ENCODE assay signal across 14 mouse cellular contexts in genomic region chr4:136027416-136028131, GRCm38 (mm10). TPM values are rescaled to one million over a fixed set of nuclear protein-coding genes. Genes with fewer than 3 reads are reported as not detected.
A peak's percentile ranks its signal among the peaks of the same experiment; 100 is the strongest.
DNase-seq lines count a peak whose midpoint lies in the region; ATAC-seq and TF ChIP-seq lines count a peak whose summit lies in the region.
"Had no signal": no experiment of that assay in that cellular context is flagged by ENCODE, and none has a peak within 500 bp of the region (broad histone marks: within the 10 kb centered on the region; RNA-seq: fewer than 3 reads in every experiment).

No protein-coding gene starts in this region.

- no peak for TF ChIP-seq CTCF in MEL (IDR thresholded peaks at IDR 0.05 in 2 of 3, conservative IDR thresholded peaks at IDR 0.05 in 1 of 3; ENCODE audit: control insufficient read depth in 1 of 3, insufficient read depth in 1 of 3, low read depth in 2 of 3, low read length in 3 of 3, poor library complexity in 1 of 3, severe bottlenecking in 1 of 3)
- TF ChIP-seq CTCF in liver, postnatal 0 days (IDR thresholded peaks at IDR 0.05; ENCODE audit: low read depth): no peak

- TF ChIP-seq RAD21 in MEL (IDR thresholded peaks at IDR 0.05; ENCODE audit: low read depth, low read length): no peak

- no peaks in the 10 kb centered on the region for H3K9me3 ChIP-seq in liver, embryonic 12.5 days (replicated peaks)
- H3K9me3 ChIP-seq in MEL (replicated peaks; ENCODE audit: insufficient read depth, low read length): no peaks in the 10 kb centered on the region
- H3K9me3 ChIP-seq in liver, postnatal 0 days (ENCODE audit: low read length): no peaks in the 10 kb centered on the region
- H3K9me3 ChIP-seq: embryonic facial prominence, embryonic 13.5 days; heart, embryonic 15.5 days; neural tube, embryonic 12.5 days had no signal

- no peak for TF ChIP-seq POLR2A in MEL (IDR thresholded peaks at IDR 0.05; ENCODE audit: control insufficient read depth in 1 of 2, insufficient read depth in 1 of 2, low read depth in 1 of 2, low read length in 2 of 2, poor library complexity in 1 of 2)

- no peaks in the 10 kb centered on the region for H3K36me3 ChIP-seq in liver, embryonic 12.5 days
- H3K36me3 ChIP-seq in MEL (ENCODE audit: control insufficient read depth in 1 of 2, insufficient read depth in 2 of 2, low read length in 2 of 2): peaks cover 0 to 9% of the 10 kb centered on the region in 2 experiments; a peak in 2 of 4 replicates
- H3K36me3 ChIP-seq in liver, postnatal 0 days (replicated peaks; ENCODE audit: insufficient read depth, low read length): no peaks in the 10 kb centered on the region
- H3K36me3 ChIP-seq: embryonic facial prominence, embryonic 13.5 days; heart, embryonic 15.5 days; neural tube, embryonic 12.5 days had no signal

- no peak overlapping the region for H3K4me3 ChIP-seq in liver, embryonic 12.5 days
- peak overlapping the region in 1 of 2 experiments; percentile 63; a peak in 1 of 4 replicates for H3K4me3 ChIP-seq in MEL (ENCODE audit: control insufficient read depth in 1 of 2, insufficient read depth in 1 of 2, low read depth in 2 of 2, low read length in 2 of 2)
- H3K4me3 ChIP-seq in liver, postnatal 0 days (ENCODE audit: low read depth, low read length): no peak overlapping the region
- H3K4me3 ChIP-seq: embryonic facial prominence, embryonic 13.5 days; heart, embryonic 15.5 days; neural tube, embryonic 12.5 days had no signal

- H3K4me2 ChIP-seq in liver, embryonic 12.5 days: peak overlapping the region; percentile 41; the same call in 1 of the 2 replicates
- peak overlapping the region; percentile 68 for H3K4me2 ChIP-seq in liver, postnatal 0 days (ENCODE audit: low read depth, low read length)
- H3K4me2 ChIP-seq: embryonic facial prominence, embryonic 13.5 days; heart, embryonic 15.5 days; neural tube, embryonic 12.5 days had no signal

- 72% methylated on average over 8 of the region's 8 CpGs for WGBS in liver, embryonic 12.5 days (ENCODE audit: insufficient replicate concordance)
- WGBS in liver, postnatal 0 days (ENCODE audit: insufficient replicate concordance): 66% methylated on average over 8 of the region's 8 CpGs

- peaks cover 46% of the 10 kb centered on the region for H3K4me1 ChIP-seq in liver, embryonic 12.5 days
- peaks cover 10 to 23% of the 10 kb centered on the region in 2 experiments for H3K4me1 ChIP-seq in MEL (ENCODE audit: control insufficient read depth in 1 of 2, insufficient read depth in 2 of 2, low read length in 2 of 2)
- peaks cover 46% of the 10 kb centered on the region for H3K4me1 ChIP-seq in liver, postnatal 0 days (ENCODE audit: insufficient read depth)

- ATAC-seq in liver, embryonic 12.5 days: no peak
- no peak for ATAC-seq in liver, postnatal 0 days
- ATAC-seq: hindbrain, postnatal 0 days had no signal

- H3K79me2 ChIP-seq in MEL (ENCODE audit: control insufficient read depth, insufficient read depth, low read length, poor library complexity): no peaks in the 10 kb centered on the region; the same call in 1 of the 2 replicates

- H3K27me3 ChIP-seq in liver, embryonic 12.5 days (replicated peaks): no peaks in the 10 kb centered on the region
- H3K27me3 ChIP-seq in MEL (ENCODE audit: control insufficient read depth in 1 of 2, insufficient read depth in 2 of 2, low read length in 2 of 2): no peaks in the 10 kb centered on the region
- no peaks in the 10 kb centered on the region for H3K27me3 ChIP-seq in liver, postnatal 0 days (ENCODE audit: insufficient read depth, low read length)
- H3K27me3 ChIP-seq: embryonic facial prominence, embryonic 13.5 days; heart, embryonic 15.5 days; neural tube, embryonic 12.5 days had no signal

- no peak for DNase-seq in liver
- DNase-seq in MEL (ENCODE audit: low read depth, low spot score): no peak
- DNase-seq in kidney, adult 8-10 months: peak; percentile 35 to 46
- no peak for DNase-seq in liver, postnatal 0 days
- DNase-seq in neural tube, embryonic 10.5 days (ENCODE audit: extremely low spot score, low spot score): no peak
- no peak for DNase-seq in heart, postnatal 25 days (ENCODE audit: low spot score)
- DNase-seq: adrenal gland, adult 8-10 months; cerebellum, postnatal 25 days; midbrain, embryonic 14.5 days had no signal

- intact Hi-C loops in heart, postnatal 25 days (cut with DNase I): no loop called here

- no peak for TF ChIP-seq EP300 in MEL (IDR thresholded peaks at IDR 0.05; ENCODE audit: low read depth in 1 of 2, low read length in 2 of 2)
- TF ChIP-seq EP300 in liver, postnatal 0 days (IDR thresholded peaks at IDR 0.05; ENCODE audit: low read depth): no peak

- H3K9ac ChIP-seq in liver, embryonic 12.5 days: no peak overlapping the region
- peak overlapping the region; percentile 80 for H3K9ac ChIP-seq in MEL (ENCODE audit: control insufficient read depth, low read depth, low read length, poor library complexity, severe bottlenecking)
- 0 out of 2 replicates have a peak overlapping the region, but pooled peaks have one; percentile 51 for H3K9ac ChIP-seq in liver, postnatal 0 days (replicated peaks)
- H3K9ac ChIP-seq: embryonic facial prominence, embryonic 13.5 days; heart, embryonic 15.5 days; neural tube, embryonic 12.5 days had no signal

- peak overlapping the region; percentile 77 for H3K27ac ChIP-seq in liver, embryonic 12.5 days
- peak overlapping the region; percentile 94 for H3K27ac ChIP-seq in MEL (ENCODE audit: control insufficient read depth, low read depth, low read length)
- H3K27ac ChIP-seq in liver, postnatal 0 days (ENCODE audit: low read depth): peak overlapping the region; percentile 92
- H3K27ac ChIP-seq: embryonic facial prominence, embryonic 13.5 days; hindbrain, postnatal 0 days; neural tube, embryonic 12.5 days had no signal

TF ChIP-seq in MEL, 35 proteins besides CTCF, POLR2A, EP300 and RAD21:
- TF ChIP-seq NRF1 (IDR thresholded peaks at IDR 0.05; ENCODE audit: insufficient read depth, low read depth, low read length, poor library complexity, severe bottlenecking) (no peak), MYC (IDR thresholded peaks at IDR 0.05; ENCODE audit: low read depth, low read length) (no peak), USF2 (IDR thresholded peaks at IDR 0.05; ENCODE audit: borderline replicate concordance in 1 of 2, insufficient read depth in 1 of 2, low read depth in 1 of 2, low read length in 2 of 2) (no peak), GABPA (IDR thresholded peaks at IDR 0.05; ENCODE audit: low read depth, low read length) (no peak), ELF1 (IDR thresholded peaks at IDR 0.05; ENCODE audit: low read depth, low read length) (no peak), SIN3A (IDR thresholded peaks at IDR 0.05; ENCODE audit: low read length) (no peak), TCF12 (IDR thresholded peaks at IDR 0.05; ENCODE audit: low read depth, low read length) (no peak), ZC3H11A (IDR thresholded peaks at IDR 0.05; ENCODE audit: low read depth, low read length) (no peak), MXI1 (IDR thresholded peaks at IDR 0.05; ENCODE audit: low read depth, low read length) (no peak), RCOR1 (IDR thresholded peaks at IDR 0.05; ENCODE audit: low read depth, low read length) (no peak), CHD1 (IDR thresholded peaks at IDR 0.05; ENCODE audit: low read depth, low read length) (no peak), MEF2A (IDR thresholded peaks at IDR 0.05; ENCODE audit: extremely low read depth, insufficient replicate concordance, low read depth, low read length, poor library complexity, severe bottlenecking) (no peak)

RNA-seq across cellular contexts. Expression of gene Eloa, which starts 6.0 kb away (rescaled TPM):
- 38.2 and 39.4 TPM in 2 replicates for polyA plus RNA-seq in liver, embryonic 12.5 days (2016; fragmentation: Nextera tagmentation; extraction: Ambion mirVana)
- 30.9 and 34.1 TPM in 2 replicates for total RNA-seq in MEL (2012; rRNA removed)
- 10 to 100 TPM; 30.8 to 41.4 TPM for polyA plus RNA-seq in MEL (2012; ENCODE audit: insufficient read depth in 1 of 2, insufficient read length in 2 of 2, low read depth in 1 of 2, low replicate concordance in 2 of 2, missing spikeins in 1 of 2)
- polyA plus RNA-seq in liver, postnatal 0 days (2015; fragmentation: Nextera tagmentation; extraction: Ambion mirVana): 15.9 and 16.7 TPM in 2 replicates
- 10 to 100 TPM; 32.8 to 34.4 TPM for total RNA-seq in heart, postnatal 25 days (2021)

RNA-seq across cellular contexts. Expression of gene Rpl11, which starts 25.7 kb away (rescaled TPM):
- polyA plus RNA-seq in liver, embryonic 12.5 days (2016; fragmentation: Nextera tagmentation; extraction: Ambion mirVana): 350 and 362 TPM in 2 replicates
- total RNA-seq in MEL (2012; rRNA removed): 2,589 and 2,603 TPM in 2 replicates
- polyA plus RNA-seq in MEL (2012; ENCODE audit: insufficient read depth in 1 of 2, insufficient read length in 2 of 2, low read depth in 1 of 2, low replicate concordance in 2 of 2, missing spikeins in 1 of 2): 1,000 to 10,000 TPM in 1 of 2 experiments, not detected in 1; 2,003 TPM
- 251 and 260 TPM in 2 replicates for polyA plus RNA-seq in liver, postnatal 0 days (2015; fragmentation: Nextera tagmentation; extraction: Ambion mirVana)
- total RNA-seq in heart, postnatal 25 days (2021): 100 to 1,000 TPM; 230 to 252 TPM

RNA-seq across cellular contexts. Expression of gene Pithd1, which starts 40.5 kb away (rescaled TPM):
- polyA plus RNA-seq in liver, embryonic 12.5 days (2016; fragmentation: Nextera tagmentation; extraction: Ambion mirVana): 115 and 121 TPM in 2 replicates
- 75.5 and 77.7 TPM in 2 replicates for total RNA-seq in MEL (2012; rRNA removed)
- polyA plus RNA-seq in MEL (2012; ENCODE audit: insufficient read depth in 1 of 2, insufficient read length in 2 of 2, low read depth in 1 of 2, low replicate concordance in 2 of 2, missing spikeins in 1 of 2): 10 to 100 TPM in 1 of 2 experiments, not detected in 1; 62.8 TPM
- polyA plus RNA-seq in liver, postnatal 0 days (2015; fragmentation: Nextera tagmentation; extraction: Ambion mirVana): 42.9 and 45.2 TPM in 2 replicates
- total RNA-seq in heart, postnatal 25 days (2021): 10 to 100 TPM; 16.0 to 18.0 TPM

RNA-seq across cellular contexts. Expression of gene Lypla2, which starts 55.1 kb away (rescaled TPM):
- polyA plus RNA-seq in liver, embryonic 12.5 days (2016; fragmentation: Nextera tagmentation; extraction: Ambion mirVana): 59.5 and 61.7 TPM in 2 replicates
- total RNA-seq in MEL (2012; rRNA removed): 53.8 and 65.1 TPM in 2 replicates
- 10 to 100 TPM in 1 of 2 experiments, not detected in 1; 95.6 TPM for polyA plus RNA-seq in MEL (2012; ENCODE audit: insufficient read depth in 1 of 2, insufficient read length in 2 of 2, low read depth in 1 of 2, low replicate concordance in 2 of 2, missing spikeins in 1 of 2)
- 54.2 and 55.5 TPM in 2 replicates for polyA plus RNA-seq in liver, postnatal 0 days (2015; fragmentation: Nextera tagmentation; extraction: Ambion mirVana)
- total RNA-seq in heart, postnatal 25 days (2021): 10 to 100 TPM; 34.6 to 37.6 TPM

Comparison
In these comparisons a context has a peak if more than half of its experiments do, and no peak if none do; other contexts are left out.
1. DNase-seq: peak in kidney, adult 8-10 months (2 of 2); none in liver (single experiment), MEL (single experiment), liver, postnatal 0 days (single experiment), neural tube, embryonic 10.5 days (single experiment) and heart, postnatal 25 days (single experiment).
2. Peak in every context shown above with its lines, with median percentiles within 50 percentile points of each other: H3K27ac ChIP-seq.